Mouse (Mus musculus): ENCODE measurements around the gene Rps13.
"Not testable (repeated sequence)": the region's sequence is repeated elsewhere in the genome, so short reads cannot be mapped to it uniquely, and the experiment has no call there.

Gene Rps13

DNA sequence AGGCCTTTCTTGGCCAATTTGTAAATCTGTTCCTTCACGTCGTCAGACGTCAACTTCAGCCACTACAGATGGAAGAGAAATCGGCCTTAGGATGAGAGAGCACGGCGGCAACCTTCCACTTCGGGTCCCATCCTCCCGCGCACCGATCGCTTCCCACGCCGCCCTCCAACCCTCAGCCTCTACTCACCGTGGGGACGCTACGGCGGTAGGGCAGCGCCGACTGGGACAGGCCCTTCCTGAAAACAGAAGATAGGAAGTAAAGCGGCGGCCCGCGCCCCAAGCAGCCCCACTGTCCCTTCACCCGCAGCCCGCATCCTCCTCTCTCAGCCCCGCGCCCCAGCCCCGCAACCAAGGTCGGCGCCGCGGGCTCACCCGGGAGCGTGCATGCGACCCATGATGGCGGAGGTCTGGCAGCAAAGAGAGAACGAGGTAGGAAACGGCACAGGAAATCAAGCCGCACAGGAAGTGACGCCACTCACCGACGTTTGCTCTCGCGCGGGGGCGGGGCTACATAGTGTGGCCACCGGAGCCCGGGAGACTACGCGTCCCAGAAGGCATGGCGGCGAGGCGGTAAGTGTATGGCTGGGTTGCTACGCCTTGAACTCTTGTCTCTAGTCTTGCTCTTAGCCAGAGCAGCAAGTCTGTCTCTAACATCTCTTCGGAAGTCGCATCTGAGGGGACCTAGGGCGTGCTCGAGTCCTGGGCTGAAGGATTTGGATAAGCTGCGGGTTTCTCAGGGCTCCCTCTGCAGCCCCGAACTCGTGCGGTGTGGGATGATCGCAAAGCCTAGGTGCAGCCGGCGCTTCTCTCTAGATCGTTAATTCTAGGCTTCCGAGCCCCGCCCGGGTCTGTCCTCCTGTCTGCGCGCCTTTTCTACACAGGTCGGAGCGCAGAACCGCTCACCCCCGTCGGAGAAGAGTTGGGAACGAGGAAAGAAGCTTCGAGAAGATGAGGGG lies at the start of gene Rps13:
Gene Rps13, minus strand, starts transcription at position 483 of the 956 bp plus-strand sequence.
- peak; percentile 92 for DNase-seq (ENCODE audit: low read depth, low spot score)

GRCm38 (mm10) chr7:116379181-116379580 lies 45.2 kb upstream of the Rps13 start:
- DNase-seq (ENCODE audit: low read depth, low spot score): not testable (repeated sequence)

GRCm38 (mm10) chr7:116374284-116374683 lies 40.3 kb upstream of the Rps13 start:
- no peak for DNase-seq (ENCODE audit: low read depth, low spot score)

DNA sequence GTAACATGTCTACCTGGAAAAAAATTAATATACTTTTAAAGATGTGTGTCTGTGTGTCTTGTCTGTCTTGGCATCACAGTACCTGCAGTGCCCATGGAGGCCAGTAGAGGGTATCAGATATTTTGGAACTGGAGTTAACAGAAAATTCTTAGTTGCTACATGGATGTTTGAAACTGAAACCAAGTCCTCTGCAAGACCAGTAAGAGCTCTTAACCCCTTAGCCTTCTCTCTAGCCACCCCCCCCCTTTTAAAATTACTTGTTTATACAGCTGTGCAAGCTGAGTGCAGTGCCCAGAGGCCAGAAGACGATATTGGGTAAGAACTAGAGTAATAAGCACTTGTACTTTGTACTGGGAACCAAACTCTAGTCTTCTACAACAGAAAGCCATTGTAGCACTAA lies 2.2 kb upstream of the Rps13 start:
- DNase-seq (ENCODE audit: low read depth, low spot score): no peak

GRCm38 (mm10) chr7:116335133-116335532 lies 1.1 kb upstream of the Rps13 start:
- no peak for DNase-seq (ENCODE audit: low read depth, low spot score)

GRCm38 (mm10) chr7:116334669-116335038 lies 659 bp upstream of the Rps13 start:
- DNase-seq (ENCODE audit: low read depth, low spot score): no peak

DNA sequence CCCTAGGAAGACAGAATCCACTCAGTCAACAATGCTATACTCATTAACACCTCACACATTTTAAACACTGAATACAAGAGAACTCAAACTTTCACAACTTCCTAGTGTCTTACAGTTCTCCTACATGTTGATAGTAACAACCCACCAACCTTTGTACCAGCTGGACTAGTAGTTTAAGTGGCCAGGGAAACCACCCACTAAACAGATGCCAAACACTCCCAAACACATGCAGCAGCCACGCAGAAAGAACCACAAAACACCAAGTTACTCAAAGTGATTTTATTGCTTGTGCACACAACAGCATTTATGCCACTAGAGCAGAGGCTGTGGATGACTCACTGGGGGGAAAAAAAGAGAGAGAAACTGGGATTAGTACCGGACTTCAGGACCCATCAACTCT lies 2.7 kb downstream of the Rps13 start:
- no peak for DNase-seq (ENCODE audit: low read depth, low spot score)

DNA sequence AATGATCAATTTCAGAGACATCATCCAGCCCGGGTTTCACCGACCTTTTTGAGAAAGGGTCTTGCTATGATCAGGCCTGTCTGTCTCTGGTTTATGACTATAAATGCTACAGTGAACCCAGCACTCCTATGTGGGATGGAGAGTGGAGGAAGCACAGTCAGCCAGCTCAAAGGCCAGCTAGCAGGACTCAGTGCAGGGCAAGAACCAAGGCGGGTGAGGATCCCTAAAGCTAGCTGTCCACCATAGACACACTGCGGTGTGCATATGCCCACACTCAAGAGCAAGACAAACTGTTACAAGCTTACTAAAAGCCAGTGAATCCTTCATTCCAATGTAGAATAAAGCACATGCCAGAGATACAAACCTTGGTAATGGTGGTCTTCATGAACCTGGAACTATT lies 4.1 kb downstream of the Rps13 start:
- no peak for DNase-seq (ENCODE audit: low read depth, low spot score)

DNA sequence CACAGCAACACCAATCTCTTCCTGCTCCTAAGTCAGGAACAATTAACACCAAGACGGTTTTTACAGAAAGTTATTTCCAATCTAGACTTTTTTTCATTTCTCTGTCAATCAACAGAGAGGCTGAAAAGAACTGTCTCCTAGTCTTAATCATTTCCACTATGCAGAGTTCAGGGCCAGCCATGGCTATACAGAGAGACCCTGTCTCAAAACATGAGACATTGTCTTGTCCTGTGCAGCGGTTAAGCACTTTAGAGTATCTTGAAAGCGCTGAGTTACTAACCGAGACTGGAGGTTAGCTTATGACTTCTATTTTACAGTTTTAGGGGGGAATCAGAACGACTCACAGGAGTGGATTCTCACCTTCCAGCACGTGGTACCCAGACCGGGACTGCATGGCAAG lies 5.2 kb downstream of the Rps13 start:
- no peak for DNase-seq (ENCODE audit: low read depth, low spot score)

DNA sequence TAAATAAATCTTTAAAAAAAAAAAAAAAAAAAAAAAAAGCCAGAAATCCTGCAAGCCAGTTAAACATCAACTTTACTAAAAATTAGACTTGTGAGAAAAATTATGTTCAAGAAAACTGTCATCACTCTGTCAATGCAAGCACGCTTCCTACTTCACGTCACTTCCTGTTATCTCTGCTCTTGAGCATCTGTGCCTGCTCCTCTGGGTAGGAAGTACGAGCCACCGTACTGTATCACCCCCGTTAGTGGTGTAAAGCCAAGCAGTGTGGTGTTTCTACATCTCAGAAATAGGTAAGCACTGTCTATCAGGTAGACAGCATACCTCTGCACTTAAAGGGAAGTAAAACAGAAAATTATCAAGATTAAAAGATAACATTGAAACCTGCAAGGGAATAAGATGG lies 6.1 kb downstream of the Rps13 start:
- DNase-seq (ENCODE audit: low read depth, low spot score): no peak

GRCm38 (mm10) chr7:116323331-116323964 lies 10.5 kb downstream of the Rps13 start:
- DNase-seq (ENCODE audit: low read depth, low spot score): no peak

DNA sequence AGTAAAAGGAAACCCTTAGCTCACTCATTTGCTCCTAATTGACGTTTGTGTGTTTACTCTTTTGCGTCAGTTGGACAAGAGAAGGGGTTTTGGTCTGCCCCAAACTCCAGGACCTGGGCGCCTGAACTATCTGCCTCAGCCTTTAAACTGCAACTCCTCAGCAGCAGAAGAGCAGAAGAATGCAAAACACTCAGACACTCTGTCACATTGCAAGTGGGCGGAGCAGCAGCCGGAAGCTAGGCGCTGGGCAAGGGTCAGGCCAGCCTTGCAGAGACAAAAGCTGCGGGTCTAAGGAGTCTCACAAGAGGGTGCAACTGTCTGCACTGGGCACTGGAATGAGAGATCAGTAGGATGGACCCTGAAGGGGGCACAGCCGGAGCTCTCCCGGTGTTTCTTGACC lies 24.5 kb downstream of the Rps13 start:
- DNase-seq (ENCODE audit: low read depth, low spot score): no peak

GRCm38 (mm10) chr7:116308632-116308991 lies 25.4 kb downstream of the Rps13 start:
- DNase-seq (ENCODE audit: low read depth, low spot score): no peak

DNA sequence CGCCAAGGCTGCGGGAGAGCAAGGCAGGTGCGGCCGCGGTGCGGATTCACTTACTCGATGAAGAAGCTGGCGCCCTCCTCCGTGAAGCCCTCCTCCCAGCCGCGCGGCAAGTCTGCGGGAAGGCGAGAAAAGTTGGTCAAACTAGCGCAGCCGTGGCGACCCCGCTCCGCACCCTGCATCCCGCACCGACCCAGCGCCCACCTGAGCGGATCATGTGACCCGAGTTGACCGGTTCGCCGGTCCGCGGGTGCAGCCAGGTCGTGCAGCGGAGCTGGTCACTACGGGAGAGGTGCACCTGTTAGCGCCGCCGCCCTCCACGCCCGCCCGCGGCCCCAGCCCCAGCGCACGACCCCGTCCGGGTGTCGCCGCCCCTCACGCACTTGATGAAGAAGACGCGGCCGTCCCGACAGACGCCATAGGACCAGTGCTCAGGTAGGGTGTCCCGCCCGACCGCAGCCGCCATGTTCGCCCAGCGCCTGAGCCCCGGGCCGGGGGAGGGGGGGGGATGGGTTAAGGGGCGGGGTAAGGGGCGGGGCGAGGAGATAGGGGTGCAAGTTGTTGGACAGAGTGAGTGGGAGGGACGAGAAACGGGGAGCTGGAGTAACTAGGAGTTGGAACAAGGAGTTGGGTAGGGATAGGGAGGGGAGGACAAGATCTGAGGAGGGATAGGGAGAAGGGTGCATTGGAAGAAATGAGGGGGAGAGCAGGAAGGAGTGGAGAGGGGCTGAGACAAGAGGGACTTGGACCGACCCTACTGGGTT lies 25.9 kb downstream of the Rps13 start, which contains the start of gene Plekha7:
Gene Plekha7, minus strand, starts transcription at position 506 of the 761 bp plus-strand sequence.
- peak; percentile 40 for DNase-seq (ENCODE audit: low read depth, low spot score)

DNA sequence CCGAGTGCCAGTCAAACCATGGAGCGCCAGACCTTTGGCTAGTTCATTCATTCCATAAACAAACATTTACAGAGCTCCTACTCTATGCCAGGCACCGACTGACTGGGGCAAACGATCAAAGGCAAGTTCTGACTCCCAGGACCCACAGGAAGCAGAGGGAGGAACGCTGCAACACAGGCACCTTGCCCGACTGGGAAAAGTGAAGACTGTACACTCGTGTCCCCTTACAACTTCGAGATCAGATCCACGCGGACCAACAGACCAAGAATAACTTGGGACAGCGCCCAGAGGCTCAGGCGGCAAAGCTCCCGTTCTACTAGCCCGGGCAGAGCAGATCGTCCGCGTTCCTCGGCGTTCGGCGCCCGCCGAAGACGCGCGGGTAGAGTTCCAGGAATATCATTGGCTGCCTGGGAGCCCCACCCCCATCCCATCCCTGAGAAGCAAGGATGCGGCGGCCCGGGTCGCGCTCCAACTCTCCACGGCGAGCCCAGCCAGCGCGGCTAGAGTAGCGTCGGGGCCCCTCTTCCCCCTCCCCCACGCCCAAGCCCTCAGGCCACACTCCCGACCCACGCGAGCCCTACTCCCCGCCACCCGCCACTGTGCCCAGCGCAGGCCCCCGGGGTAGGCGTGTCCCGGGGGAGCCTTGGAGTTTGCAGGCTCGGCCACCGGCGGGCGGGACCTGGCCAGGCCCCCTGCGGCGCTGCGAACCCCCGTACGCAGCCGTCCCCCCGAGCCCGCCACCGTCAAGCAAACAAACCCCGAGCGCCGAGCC lies 26.7 kb downstream of the Rps13 start:
- no peak for DNase-seq (ENCODE audit: low read depth, low spot score)

DNA sequence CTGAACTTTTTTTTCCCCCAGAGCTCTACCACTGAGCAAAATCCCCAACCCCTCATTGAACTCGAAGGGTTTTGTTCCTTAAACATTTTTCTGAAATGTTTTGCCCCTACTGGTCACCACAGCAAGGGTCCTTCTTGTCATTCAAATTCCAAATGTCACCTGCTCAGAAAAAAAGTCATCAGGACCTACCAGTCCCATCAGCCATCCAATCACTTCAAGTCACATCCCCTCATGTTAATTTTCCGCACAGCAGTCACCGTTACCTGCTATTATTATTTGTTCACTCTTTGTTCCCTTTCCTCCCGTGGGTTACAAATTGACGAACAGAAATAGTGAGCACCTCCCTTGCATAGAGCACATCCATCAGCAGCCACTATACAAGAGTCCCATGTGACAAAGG lies 27.4 kb downstream of the Rps13 start:
- DNase-seq (ENCODE audit: low read depth, low spot score): no peak

- DNase-seq (ENCODE audit: low read depth, low spot score): no peak
Observed at GRCm38 (mm10) chr7:116301661-116302311, 32.2 kb downstream of the Rps13 start.

GRCm38 (mm10) chr7:116301144-116301543 lies 32.9 kb downstream of the Rps13 start:
- DNase-seq (ENCODE audit: low read depth, low spot score): no peak

DNA sequence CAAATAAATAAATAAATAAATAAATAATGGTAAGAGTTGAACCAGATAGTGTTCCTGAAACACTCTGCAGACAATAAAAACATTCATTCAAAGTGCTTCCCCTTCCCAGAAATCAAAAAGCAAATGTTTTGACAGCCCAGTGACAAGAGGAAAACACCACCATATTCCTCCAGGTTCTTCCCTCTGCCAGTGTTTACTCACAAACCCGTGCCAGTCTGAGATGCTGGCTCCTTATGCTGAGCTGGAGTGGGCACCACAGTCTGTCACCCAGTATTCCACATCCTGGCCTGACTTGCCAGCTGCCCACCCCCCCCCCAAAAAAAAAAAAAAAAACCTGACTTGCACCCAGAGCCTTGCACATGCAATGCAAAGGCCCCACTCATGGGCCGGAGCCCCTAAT lies 35.1 kb downstream of the Rps13 start:
- no peak for DNase-seq (ENCODE audit: low read depth, low spot score)

- no peak for DNase-seq (ENCODE audit: low read depth, low spot score)
Observed at GRCm38 (mm10) chr7:116298389-116298788, 35.6 kb downstream of the Rps13 start.

- no peak for DNase-seq (ENCODE audit: low read depth, low spot score)
Observed at GRCm38 (mm10) chr7:116294961-116295360, 39.0 kb downstream of the Rps13 start.

All from embryo, embryonic 11.5 days (tissue).